Mouse (Mus musculus) hematopoietic stem cell, adult 5-6 weeks (primary cell): ENCODE data around the gene Eed. TPM values are rescaled to one million over a fixed set of nuclear protein-coding genes. Genes with fewer than 3 reads are reported as not detected.
"Not testable (repeated sequence)": the region's sequence is repeated elsewhere in the genome, so short reads cannot be mapped to it uniquely, and the experiment has no call there.

Experiments
- ATAC-seq, 2 experiments: fragments of 125-278 bp in 1 of 2; replicated peaks in 1 of 2; 2 replicates each; pipeline ENCODE4 v1.8.0; 2016 to 2017; ENCODE audit warnings: inconsistent platforms in 2 of 2, mild to moderate bottlenecking in 2 of 2, moderate number of reproducible peaks in 2 of 2, low read depth in 1 of 2, moderate TSS enrichment in 1 of 2; ENCODE audit not compliant: low FRiP score in 2 of 2, poor library complexity in 2 of 2, severe bottlenecking in 2 of 2, insufficient read depth in 1 of 2, low TSS enrichment in 1 of 2
- total RNA-seq: library from RNA; stranded (forward); fragments of 172-1452, 232-1000 nt; gene quantifications from 2 replicates; pipeline ENCODE4 v1.2.3, GENCODE M21; 2017

Eed gene
- total RNA-seq, 1 experiment from 2014 or later = 175 TPM

- ATAC-seq = not testable (repeated sequence)
Observed at GRCm38 (mm10) chr7:89997526-89997925, 16.7 kb upstream of the Eed start.

- ATAC-seq = no peak
Observed at GRCm38 (mm10) chr7:89993091-89993490, 12.3 kb upstream of the Eed start.

GRCm38 (mm10) chr7:89984421-89984820 lies 3.6 kb upstream of the Eed start:
- ATAC-seq = no peak

GRCm38 (mm10) chr7:89983441-89983840 lies 2.7 kb upstream of the Eed start:
- no peak for ATAC-seq

- ATAC-seq = no peak
Observed at GRCm38 (mm10) chr7:89981557-89981956, 774 bp upstream of the Eed start.

- no peak; a peak in 1 of 4 replicates for ATAC-seq
Observed at GRCm38 (mm10) chr7:89980133-89980484, 674 bp downstream of the Eed start.

- ATAC-seq = no peak; a peak in 1 of 4 replicates
Observed at GRCm38 (mm10) chr7:89979432-89980130, 1.2 kb downstream of the Eed start.

- no peak for ATAC-seq
Observed at GRCm38 (mm10) chr7:89976796-89977195, 4.0 kb downstream of the Eed start.

GRCm38 (mm10) chr7:89975571-89975970 lies 5.2 kb downstream of the Eed start:
- no peak for ATAC-seq

- no peak; a peak in 1 of 4 replicates for ATAC-seq
Observed at GRCm38 (mm10) chr7:89967235-89967634, 13.5 kb downstream of the Eed start.

- ATAC-seq = no peak
Observed at GRCm38 (mm10) chr7:89966771-89967170, 14.0 kb downstream of the Eed start.

- ATAC-seq = peak in 1 of 2 experiments; percentile 42; a peak in 2 of 4 replicates
Observed at GRCm38 (mm10) chr7:89963135-89963534, 17.6 kb downstream of the Eed start.

- ATAC-seq = no peak
Observed at GRCm38 (mm10) chr7:89957300-89957699, 23.5 kb downstream of the Eed start.

GRCm38 (mm10) chr7:89954261-89954660 lies 26.5 kb downstream of the Eed start:
- no peak for ATAC-seq

GRCm38 (mm10) chr7:89949403-89949802 lies 31.4 kb downstream of the Eed start:
- no peak for ATAC-seq

GRCm38 (mm10) chr7:89948026-89948425 lies 32.8 kb downstream of the Eed start:
- ATAC-seq = no peak

GRCm38 (mm10) chr7:89940571-89941463 lies 40.0 kb downstream of the Eed start, which contains the start of gene Hikeshi:
Hikeshi (minus strand) TSS chr7:89941204.
- peak; percentile 99 to 100 for ATAC-seq
